Mouse (Mus musculus) hindbrain, postnatal 0 days (tissue): ENCODE measurements around the gene Atp6v0b. TPM values are rescaled to one million over a fixed set of nuclear protein-coding genes. Genes with fewer than 3 reads are reported as not detected.

ENCODE experiments used
- ATAC-seq: fragments of 200-750 bp; cut with Nextera tagmentation; 2 replicates; pipeline ENCODE4 v1.8.0; 2017; ENCODE audit warnings: mild to moderate bottlenecking, moderate TSS enrichment, moderate library complexity
- DNase-seq: peaks from one replicate; pipeline ENCODE4 v3.0.0-alpha.2; 2015; ENCODE audit warnings: low spot score
- H3K27ac ChIP-seq: fragments of 300-500 bp; sonication (generic); 2 replicates; pipeline ENCODE4 v1.5.1; 2014; ENCODE audit warnings: mild to moderate bottlenecking
- H3K27me3 ChIP-seq: fragments of 300-500 bp; sonication (generic); 2 replicates; pipeline ENCODE4 v1.6.1; 2014; ENCODE audit warnings: low read length, mixed read lengths; ENCODE audit not compliant: insufficient read depth
- H3K36me3 ChIP-seq: fragments of 300-500 bp; sonication (generic); 2 replicates; pipeline ENCODE4 v1.6.1; 2014; ENCODE audit warnings: low read length, mixed read lengths; ENCODE audit not compliant: insufficient read depth
- H3K4me1 ChIP-seq: fragments of 300-500 bp; sonication (generic); 2 replicates; pipeline ENCODE4 v1.6.1; 2014; ENCODE audit warnings: antibody characterized with exemption, low read length, mixed read lengths; ENCODE audit not compliant: insufficient read depth
- H3K4me2 ChIP-seq: fragments of 300-500 bp; sonication (generic); 2 replicates; pipeline ENCODE4 v1.6.1; 2014; ENCODE audit warnings: low read depth, mild to moderate bottlenecking, low read length, moderate library complexity, mixed read lengths
- H3K4me3 ChIP-seq: fragments of 300-500 bp; sonication (generic); 2 replicates; pipeline ENCODE4 v1.5.1; 2014; ENCODE audit warnings: low read length
- H3K9ac ChIP-seq: fragments of 300-500 bp; sonication (generic); replicated peaks from 2 replicates; pipeline ENCODE4 v1.6.1; 2014; ENCODE audit warnings: mild to moderate bottlenecking, low read length, moderate library complexity, mixed read lengths
- H3K9me3 ChIP-seq: fragments of 300-500 bp; sonication (generic); 2 replicates; pipeline ENCODE4 v1.6.1; 2016; ENCODE audit warnings: low read length, mixed read lengths
- CTCF ChIP-seq: IDR thresholded peaks from 2 replicates; pipeline ENCODE4 v1.5.1; 2016; ENCODE audit warnings: antibody characterized with exemption, control low read depth, low read depth
- WGBS: fragments of 180-500 bp; shearing (Covaris S2); extraction: QIAGEN DNeasy Blood & Tissue Kit; methylation state at CpG from one replicate; pipeline ENCODE4 v1.1.7; 2014; 5-methylcytosine and 5-hydroxymethylcytosine counted together
- polyA plus RNA-seq: library from polyadenylated mRNA; unstranded; fragments of >200 nt; fragmentation: Nextera tagmentation; extraction: Ambion mirVana; gene quantifications from 2 replicates; pipeline ENCODE4 v1.2.1, GENCODE M21; 2015
- total RNA-seq: library from RNA; depleted of rRNA; stranded (reverse); fragments of >200 nt; gene quantifications from 2 replicates; pipeline ENCODE4 v1.2.3, GENCODE M21; 2014

Gene Atp6v0b
- total and polyA plus RNA-seq, 2 experiments from 2014 or later, result 579 to 643 TPM

GRCm38 (mm10) chr4:117867823-117868222 lies 19.3 kb downstream of the Atp6v0b start:
- no peaks in the 10 kb centered on the region for H3K9me3 ChIP-seq
- no peak overlapping the region for H3K9ac ChIP-seq
- TF ChIP-seq CTCF, result peak; percentile 81
- 13% methylated on average over 24 of the region's 24 CpGs for WGBS
- H3K27me3 ChIP-seq, result no peaks in the 10 kb centered on the region
- H3K4me2 ChIP-seq, result no peak overlapping the region
- 0 out of 2 replicates have a peak, but pooled peaks cover 3% of the 10 kb centered on the region for H3K36me3 ChIP-seq
- no peak for ATAC-seq
- peak; percentile 74 for DNase-seq
- no peaks in the 10 kb centered on the region for H3K4me1 ChIP-seq
- H3K4me3 ChIP-seq, result no peak overlapping the region
- no peak overlapping the region for H3K27ac ChIP-seq

GRCm38 (mm10) chr4:117867000-117867399 lies 20.1 kb downstream of the Atp6v0b start:
- 77% methylated on average over 6 of the region's 6 CpGs for WGBS
- no peaks in the 10 kb centered on the region for H3K9me3 ChIP-seq
- H3K27me3 ChIP-seq, result no peaks in the 10 kb centered on the region
- no peak overlapping the region for H3K27ac ChIP-seq
- TF ChIP-seq CTCF, result no peak
- 0 out of 2 replicates have a peak, but pooled peaks cover 3% of the 10 kb centered on the region for H3K36me3 ChIP-seq
- DNase-seq (no peak), ATAC-seq (no peak)
- no peaks in the 10 kb centered on the region for H3K4me1 ChIP-seq
- no peak overlapping the region for H3K4me2 ChIP-seq
- no peak overlapping the region for H3K4me3 ChIP-seq
- no peak overlapping the region for H3K9ac ChIP-seq

DNA sequence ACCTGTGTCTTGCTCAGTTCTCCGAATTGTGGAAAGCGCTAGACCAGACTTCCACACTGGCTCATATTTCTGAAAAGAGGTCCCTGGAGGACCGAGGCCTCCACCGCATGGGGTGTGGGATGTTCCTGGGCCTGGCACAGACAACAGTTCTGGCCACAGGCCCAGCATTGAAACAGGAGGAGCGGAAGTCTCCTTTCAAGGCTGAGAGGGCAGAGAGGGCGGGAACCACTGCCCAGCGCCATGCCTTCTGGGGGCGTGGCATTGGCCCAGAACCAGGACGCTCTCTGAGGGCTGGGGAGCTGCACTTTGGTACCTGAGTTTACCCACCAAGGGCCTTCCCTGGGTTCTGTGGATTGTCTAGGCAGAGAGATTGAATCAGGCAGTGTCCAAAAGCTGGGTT lies 21.1 kb downstream of the Atp6v0b start:
- no peak overlapping the region for H3K9ac ChIP-seq
- 44% methylated on average over 9 of the region's 9 CpGs for WGBS
- 0 out of 2 replicates have a peak, but pooled peaks cover 3% of the 10 kb centered on the region for H3K36me3 ChIP-seq
- H3K27me3 ChIP-seq, result no peaks in the 10 kb centered on the region
- no peak for TF ChIP-seq CTCF
- peak overlapping the region; percentile 26; the same call in 1 of the 2 replicates for H3K27ac ChIP-seq
- DNase-seq (peak; percentile 75), ATAC-seq (peak; percentile 33; the same call in 1 of the 2 replicates)
- no peaks in the 10 kb centered on the region for H3K9me3 ChIP-seq
- no peak overlapping the region for H3K4me3 ChIP-seq
- no peaks in the 10 kb centered on the region for H3K4me1 ChIP-seq
- H3K4me2 ChIP-seq, result no peak overlapping the region

- DNase-seq, result peak; percentile 73
- H3K4me1 ChIP-seq, result peaks cover 11% of the 10 kb centered on the region; the same call in 1 of the 2 replicates
- 0 out of 2 replicates have a peak, but pooled peaks cover 3% of the 10 kb centered on the region for H3K36me3 ChIP-seq
- H3K9me3 ChIP-seq, result no peaks in the 10 kb centered on the region
- no peak overlapping the region for H3K4me3 ChIP-seq
- H3K27ac ChIP-seq, result no peak overlapping the region
- no peak overlapping the region for H3K4me2 ChIP-seq
- no peaks in the 10 kb centered on the region for H3K27me3 ChIP-seq
- no peak overlapping the region for H3K9ac ChIP-seq
- peak; percentile 80 for ATAC-seq
- no peak for TF ChIP-seq CTCF
- 33% methylated on average over 4 of the region's 4 CpGs for WGBS
Measured at GRCm38 (mm10) chr4:117862823-117863222, 24.3 kb downstream of the Atp6v0b start.

DNA sequence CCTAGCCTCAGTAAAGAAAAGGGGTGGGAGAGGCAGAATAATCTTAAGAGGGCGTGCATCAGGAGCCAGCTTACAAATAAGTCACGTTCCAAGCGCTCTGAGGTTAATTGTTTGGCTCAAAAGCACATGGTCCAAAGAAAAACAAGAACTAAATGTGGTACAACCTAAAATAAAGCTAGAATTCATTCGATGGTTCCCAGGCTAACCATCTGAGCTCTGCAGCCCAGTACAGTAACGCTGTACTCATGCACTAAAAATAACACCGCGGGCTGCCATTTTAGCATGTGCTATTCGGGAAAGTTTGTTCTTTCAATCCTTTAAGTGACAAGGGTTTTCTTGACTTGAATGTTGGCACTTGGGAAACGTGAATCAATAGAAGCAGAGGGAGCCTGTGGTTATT lies 26.6 kb downstream of the Atp6v0b start:
- 77% methylated on average over 9 of the region's 9 CpGs for WGBS
- ATAC-seq, result no peak
- no peak for TF ChIP-seq CTCF

DNA sequence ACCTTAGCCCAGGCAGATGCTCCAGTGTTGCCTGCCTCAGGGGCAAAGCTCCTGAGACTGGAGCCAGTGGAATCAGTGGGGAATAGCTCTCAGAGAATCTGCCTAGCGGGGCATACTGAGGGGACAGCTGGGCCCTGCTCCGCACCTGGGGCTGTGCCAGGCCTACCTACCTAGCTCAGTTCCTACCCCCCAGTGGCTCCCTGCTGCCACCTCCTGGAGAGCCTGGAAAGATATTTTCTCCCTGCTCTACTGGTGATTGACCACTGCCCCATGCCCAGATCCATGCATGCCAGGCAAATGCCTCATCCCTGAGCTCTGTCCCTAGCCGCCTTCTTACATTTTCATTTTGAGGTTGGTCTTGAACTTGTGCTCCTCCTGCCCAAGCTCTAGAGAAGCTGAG lies 28.3 kb downstream of the Atp6v0b start:
- TF ChIP-seq CTCF, result peak; percentile 71
- DNase-seq (peak; percentile 72), ATAC-seq (peak; percentile 33; the same call in 1 of the 2 replicates)
- Histone ChIP-seq H3K9ac (no peak overlapping the region), H3K27ac (peak overlapping the region; percentile 41; the same call in 1 of the 2 replicates), H3K4me2 (no peak overlapping the region), H3K36me3 (0 out of 2 replicates have a peak, but pooled peaks cover under 1% of the 10 kb centered on the region), H3K4me1 (peaks cover 18% of the 10 kb centered on the region; the same call in 1 of the 2 replicates), H3K4me3 (no peak overlapping the region), H3K9me3 (no peaks in the 10 kb centered on the region), H3K27me3 (no peaks in the 10 kb centered on the region)
- 60% methylated on average over 3 of the region's 3 CpGs for WGBS

More for the DNA sequence above, 26.6 kb downstream of the Atp6v0b start:
- Histone ChIP-seq H3K27me3 (no peaks in the 10 kb centered on the region), H3K27ac (no peak overlapping the region), H3K36me3 (0 out of 2 replicates have a peak, but pooled peaks cover 3% of the 10 kb centered on the region), H3K4me1 (peaks cover 11% of the 10 kb centered on the region; the same call in 1 of the 2 replicates), H3K4me3 (no peak overlapping the region), H3K4me2 (no peak overlapping the region), H3K9me3 (no peaks in the 10 kb centered on the region), H3K9ac (no peak overlapping the region)
- no peak for DNase-seq

- Histone ChIP-seq H3K9me3 (no peaks in the 10 kb centered on the region), H3K27ac (peak overlapping the region; percentile 86), H3K9ac (no peak overlapping the region; the same call in 1 of the 2 replicates), H3K4me1 (peaks cover 20% of the 10 kb centered on the region; the same call in 1 of the 2 replicates), H3K36me3 (no peaks in the 10 kb centered on the region), H3K4me3 (no peak overlapping the region), H3K4me2 (no peak overlapping the region), H3K27me3 (no peaks in the 10 kb centered on the region)
- TF ChIP-seq CTCF, result no peak
- WGBS, result 49% methylated on average over 9 of the region's 9 CpGs
- ATAC-seq, result peak; percentile 81
- DNase-seq, result peak; percentile 72
Measured at GRCm38 (mm10) chr4:117855146-117855545, 32.0 kb downstream of the Atp6v0b start.
